Mouse (Mus musculus) left cerebral cortex, postnatal 36 days (tissue): ENCODE results near the gene Bcat2. TPM values are rescaled to one million over a fixed set of nuclear protein-coding genes. Genes with fewer than 3 reads are reported as not detected.

Source experiments
- DNase-seq, 2 experiments: peaks; one replicate each; pipeline ENCODE4 v3.0.0; 2021 to 2022; ENCODE audit warnings: low spot score in 2 of 2, mixed read lengths in 1 of 2
- intact Hi-C: fragments of 180-260 bp; cut with DNase I; formaldehyde crosslinking; loops from one replicate; pipeline ENCODE4 v1.15.1; 2025
- total RNA-seq, 2 experiments: library from RNA; stranded (reverse); gene quantifications; 2 replicates each; pipeline ENCODE4 v1.2.3; 2021

Bcat2 gene
- total RNA-seq, 2 experiments from 2014 or later = 18.8 to 27.5 TPM

- intact Hi-C loops = no loop called here
- no peak for DNase-seq
Observed at GRCm38 (mm10) chr7:45617042-45617695, 47.2 kb downstream of the Bcat2 start, which contains the start of gene Fut1. Fut1 (plus strand) TSS chr7:45617289.

GRCm38 (mm10) chr7:45618316-45618715, 48.4 kb downstream of the Bcat2 start:
- DNase-seq = no peak
- intact Hi-C loops = no loop called here

DNA sequence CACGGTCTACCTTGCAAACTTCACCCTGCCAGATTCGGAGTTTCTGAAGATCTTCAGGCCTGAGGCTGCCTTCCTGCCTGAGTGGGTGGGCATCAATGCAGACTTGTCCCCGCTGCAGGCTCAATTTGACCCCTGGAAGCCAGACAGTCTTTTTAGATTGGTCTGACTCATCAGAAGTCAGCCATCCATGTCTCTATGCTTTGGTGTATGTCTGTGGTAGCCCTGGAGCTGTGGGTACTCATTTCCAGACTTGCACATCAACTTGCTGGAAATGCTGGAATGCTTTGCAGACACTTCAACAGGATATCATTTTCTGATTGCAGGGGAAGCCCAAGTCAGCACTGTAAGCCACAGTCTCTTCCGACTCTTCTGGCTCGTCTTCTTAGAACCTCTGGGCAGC, 49.6 kb downstream of the Bcat2 start:
- DNase-seq = no peak
- intact Hi-C loops = no loop called here

DNA sequence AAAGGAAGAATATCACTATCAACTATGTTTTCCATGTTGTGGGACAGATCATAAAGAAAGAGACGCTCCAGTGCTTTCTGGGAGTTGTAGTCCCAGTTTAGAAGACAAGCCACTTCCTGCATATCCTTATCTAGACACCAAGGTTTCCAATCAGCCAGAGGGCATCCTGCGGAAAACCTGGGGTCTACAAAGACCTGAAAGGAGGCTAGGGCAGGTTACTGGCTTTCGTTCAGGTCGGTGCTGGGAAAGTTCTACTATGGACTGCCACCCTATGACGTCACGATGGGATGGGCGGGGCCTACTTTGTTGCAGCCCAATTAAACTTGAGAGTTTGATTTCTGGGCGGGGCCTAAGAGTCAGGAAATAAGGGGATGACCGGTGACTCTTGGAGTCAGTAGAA, 51.5 kb downstream of the Bcat2 start, which contains the start of gene Izumo1:
Gene Izumo1, plus strand, starts transcription at position 369 of the 400 bp plus-strand sequence.
- intact Hi-C loops = no loop called here
- DNase-seq = no peak

- intact Hi-C loops = no loop called here
- DNase-seq = no peak
Observed at GRCm38 (mm10) chr7:45623507-45623906, 53.6 kb downstream of the Bcat2 start.

DNA sequence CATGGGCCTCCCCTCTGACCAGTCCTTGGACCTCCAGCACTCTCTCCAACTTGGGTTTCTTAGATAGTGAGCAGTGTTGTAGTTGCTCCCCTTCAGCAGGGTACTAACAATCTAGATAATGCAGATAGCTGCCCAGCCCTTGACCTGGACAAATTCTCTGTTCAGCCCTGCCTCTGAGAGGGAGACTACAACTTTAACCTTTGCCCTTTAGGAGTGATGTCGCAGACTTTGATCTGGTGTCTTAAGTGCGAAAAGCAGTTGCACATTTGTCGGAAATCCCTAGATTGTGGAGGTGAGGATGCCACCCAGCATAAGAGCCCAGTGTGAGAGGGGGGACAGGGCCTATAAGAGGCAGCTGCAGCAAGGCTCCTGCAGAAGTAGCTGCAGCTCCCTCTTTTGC, 54.8 kb downstream of the Bcat2 start:
- intact Hi-C loops = no loop called here
- no peak for DNase-seq

- no peak for DNase-seq
- intact Hi-C loops = no loop called here
Observed at GRCm38 (mm10) chr7:45625481-45625880, 55.5 kb downstream of the Bcat2 start.

- intact Hi-C loops = no loop called here
- no peak for DNase-seq
Observed at GRCm38 (mm10) chr7:45626571-45627076, 56.7 kb downstream of the Bcat2 start.

GRCm38 (mm10) chr7:45627261-45627660, 57.3 kb downstream of the Bcat2 start, which contains the start of gene Rasip1:
Rasip1 (plus strand) TSS chr7:45627488.
- DNase-seq = no peak

DNA sequence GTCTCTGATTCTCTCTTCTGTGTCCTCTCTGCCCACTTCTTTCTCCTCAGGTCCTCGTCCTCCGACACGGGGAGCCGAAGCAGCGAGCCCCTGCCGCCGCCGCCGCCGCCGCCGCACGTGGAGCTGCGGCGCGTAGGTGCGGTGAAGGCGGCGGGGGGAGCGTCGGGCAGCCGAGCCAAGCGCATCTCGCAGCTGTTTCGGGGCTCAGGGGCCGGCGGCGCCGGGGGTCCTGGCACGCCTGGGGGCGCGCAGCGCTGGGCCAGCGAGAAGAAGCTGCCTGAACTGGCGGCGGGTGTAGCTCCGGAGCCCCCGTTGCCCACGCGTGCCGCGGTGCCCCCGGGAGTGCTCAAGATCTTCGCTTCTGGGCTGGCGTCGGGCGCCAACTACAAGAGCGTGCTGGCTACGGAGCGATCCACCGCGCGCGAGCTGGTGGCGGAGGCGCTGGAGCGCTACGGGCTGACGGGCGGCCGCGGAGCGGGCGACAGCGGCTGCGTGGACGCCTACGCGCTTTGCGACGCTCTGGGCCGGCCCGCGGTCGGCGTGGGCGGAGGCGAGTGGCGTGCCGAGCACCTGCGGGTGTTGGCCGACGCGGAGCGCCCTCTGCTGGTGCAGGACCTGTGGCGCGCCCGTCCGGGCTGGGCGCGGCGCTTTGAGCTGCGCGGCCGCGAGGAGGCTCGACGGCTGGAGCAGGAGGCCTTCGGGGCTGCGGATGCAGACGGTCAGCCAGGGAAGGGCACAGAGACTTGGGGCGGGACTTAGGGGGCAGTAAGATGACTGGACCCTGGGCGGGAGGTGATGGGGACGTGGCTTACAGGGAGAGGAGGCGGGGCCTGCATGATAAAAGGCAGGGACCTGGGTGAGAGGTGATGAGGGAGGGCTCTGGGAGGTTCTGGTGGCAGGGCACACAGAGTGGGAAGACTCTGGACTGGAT, 58.7 kb downstream of the Bcat2 start:
- intact Hi-C loops = no loop called here
- peak; percentile 83 to 85 for DNase-seq

More at GRCm38 (mm10) chr7:45627261-45627660, 57.3 kb downstream of the Bcat2 start, which contains the start of gene Rasip1:
- intact Hi-C loops = no loop called here

DNA sequence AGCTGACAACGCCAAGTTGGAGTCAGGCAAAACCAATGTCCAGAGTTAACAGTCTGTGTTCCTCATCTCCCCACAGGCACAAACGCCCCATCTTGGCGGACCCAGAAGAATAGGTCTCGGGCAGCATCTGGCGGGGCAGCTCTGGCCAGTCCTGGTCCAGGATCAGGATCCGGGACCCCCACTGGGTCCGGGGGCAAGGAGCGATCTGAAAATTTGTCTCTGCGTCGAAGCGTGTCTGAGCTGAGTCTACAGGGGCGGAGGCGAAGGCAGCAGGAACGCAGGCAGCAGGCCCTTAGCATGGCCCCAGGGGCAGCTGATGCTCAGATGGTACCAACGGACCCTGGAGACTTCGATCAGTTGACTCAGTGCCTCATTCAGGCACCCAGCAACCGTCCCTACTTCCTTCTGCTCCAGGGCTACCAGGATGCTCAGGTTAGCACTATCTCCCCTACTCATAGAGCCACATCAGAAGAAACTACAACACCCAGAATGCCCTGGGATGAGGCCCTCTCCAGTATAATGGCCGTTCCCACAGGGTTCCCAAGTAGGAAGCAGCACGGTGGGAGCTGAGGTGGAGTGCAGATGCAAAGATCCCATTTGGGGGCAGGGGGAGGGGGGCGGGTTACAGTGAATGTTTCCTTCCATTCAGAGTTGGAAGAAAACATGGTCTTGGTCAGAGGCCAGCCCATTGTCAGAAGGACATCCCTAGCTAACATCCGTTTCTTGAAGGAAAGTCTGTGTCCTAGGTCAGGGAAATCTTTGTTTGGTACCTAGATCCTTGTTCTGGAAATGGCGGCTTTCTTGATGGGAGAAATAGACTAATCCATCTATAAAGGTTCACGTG, 60.3 kb downstream of the Bcat2 start:
- DNase-seq = no peak
- intact Hi-C loops = no loop called here

DNA sequence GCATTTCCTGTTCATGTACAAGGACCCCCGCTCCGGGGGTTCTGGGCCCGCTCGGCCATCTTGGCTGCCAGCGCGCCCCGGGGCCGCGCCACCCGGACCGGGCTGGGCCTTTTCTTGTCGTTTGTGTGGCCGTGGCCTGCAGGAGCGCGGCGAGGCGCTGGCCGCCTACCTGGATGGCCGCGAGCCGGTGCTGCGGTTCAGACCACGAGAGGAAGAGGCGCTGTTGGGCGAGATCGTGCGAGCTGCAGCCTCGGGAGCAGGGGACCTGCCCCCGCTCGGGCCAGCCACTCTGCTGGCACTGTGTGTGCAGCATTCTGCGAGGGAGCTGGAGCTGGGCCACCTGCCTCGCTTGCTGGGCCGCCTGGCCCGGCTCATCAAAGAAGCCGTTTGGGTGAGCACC, 62.5 kb downstream of the Bcat2 start:
- peak in 1 of 2 experiments; percentile 45 for DNase-seq
- intact Hi-C loops = no loop called here

DNA sequence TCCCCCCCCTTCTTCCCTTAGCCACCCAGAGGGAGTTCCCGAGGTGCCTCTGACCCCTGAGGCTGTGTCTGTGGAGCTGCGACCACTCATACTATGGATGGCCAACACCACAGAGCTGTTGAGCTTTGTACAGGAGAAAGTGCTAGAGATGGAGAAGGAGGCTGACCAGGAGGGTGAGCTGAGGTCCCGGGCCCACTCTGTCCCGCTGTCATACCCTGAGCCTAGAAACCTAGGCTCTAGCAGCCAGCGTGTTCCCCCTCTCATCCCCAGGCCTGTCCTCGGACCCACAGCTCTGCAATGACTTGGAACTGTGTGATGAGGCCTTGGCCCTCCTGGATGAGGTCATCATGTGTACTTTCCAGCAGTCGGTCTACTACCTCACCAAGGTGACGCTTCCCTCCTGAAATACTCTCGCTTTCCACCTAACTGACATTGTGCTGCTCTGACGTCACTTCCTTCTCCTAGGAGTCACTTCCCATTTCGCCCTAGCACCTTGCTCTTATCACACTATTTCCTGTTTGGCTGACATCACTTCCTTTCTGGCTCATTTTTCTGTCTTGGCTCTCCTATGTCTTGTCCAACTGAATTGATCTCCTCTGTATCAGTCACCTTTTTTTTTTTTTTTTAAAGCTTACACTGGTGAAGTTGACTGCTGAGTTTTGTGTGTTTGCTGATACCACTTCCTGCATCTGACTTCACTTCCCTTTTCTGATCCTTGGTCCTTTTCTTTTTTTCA, 65.2 kb downstream of the Bcat2 start:
- intact Hi-C loops = no loop called here
- DNase-seq = no peak

- DNase-seq = no peak
- intact Hi-C loops = no loop called here
Observed at GRCm38 (mm10) chr7:45635711-45636688, 66.0 kb downstream of the Bcat2 start.

- intact Hi-C loops = no loop called here
- no peak for DNase-seq
Observed at GRCm38 (mm10) chr7:45637710-45638109, 67.8 kb downstream of the Bcat2 start.

GRCm38 (mm10) chr7:45638623-45639401, 68.9 kb downstream of the Bcat2 start:
- intact Hi-C loops = no loop called here
- DNase-seq = peak; percentile 93 to 94
